Mouse (Mus musculus) hindbrain, postnatal 0 days (tissue): Measurements from ENCODE around the gene Adgrl2. TPM values are rescaled to one million over a fixed set of nuclear protein-coding genes. Genes with fewer than 3 reads are reported as not detected.

Experiments used
- ATAC-seq: fragments of 200-750 bp; cut with Nextera tagmentation; 2 replicates; pipeline ENCODE4 v1.8.0; 2017; ENCODE audit warnings: mild to moderate bottlenecking, moderate TSS enrichment, moderate library complexity
- DNase-seq: peaks from one replicate; pipeline ENCODE4 v3.0.0-alpha.2; 2015; ENCODE audit warnings: low spot score
- H3K27ac ChIP-seq: fragments of 300-500 bp; sonication (generic); 2 replicates; pipeline ENCODE4 v1.5.1; 2014; ENCODE audit warnings: mild to moderate bottlenecking
- H3K27me3 ChIP-seq: fragments of 300-500 bp; sonication (generic); 2 replicates; pipeline ENCODE4 v1.6.1; 2014; ENCODE audit warnings: low read length, mixed read lengths; ENCODE audit not compliant: insufficient read depth
- H3K36me3 ChIP-seq: fragments of 300-500 bp; sonication (generic); 2 replicates; pipeline ENCODE4 v1.6.1; 2014; ENCODE audit warnings: low read length, mixed read lengths; ENCODE audit not compliant: insufficient read depth
- H3K4me1 ChIP-seq: fragments of 300-500 bp; sonication (generic); 2 replicates; pipeline ENCODE4 v1.6.1; 2014; ENCODE audit warnings: antibody characterized with exemption, low read length, mixed read lengths; ENCODE audit not compliant: insufficient read depth
- H3K4me2 ChIP-seq: fragments of 300-500 bp; sonication (generic); 2 replicates; pipeline ENCODE4 v1.6.1; 2014; ENCODE audit warnings: low read depth, mild to moderate bottlenecking, low read length, moderate library complexity, mixed read lengths
- H3K4me3 ChIP-seq: fragments of 300-500 bp; sonication (generic); 2 replicates; pipeline ENCODE4 v1.5.1; 2014; ENCODE audit warnings: low read length
- H3K9ac ChIP-seq: fragments of 300-500 bp; sonication (generic); replicated peaks from 2 replicates; pipeline ENCODE4 v1.6.1; 2014; ENCODE audit warnings: mild to moderate bottlenecking, low read length, moderate library complexity, mixed read lengths
- H3K9me3 ChIP-seq: fragments of 300-500 bp; sonication (generic); 2 replicates; pipeline ENCODE4 v1.6.1; 2016; ENCODE audit warnings: low read length, mixed read lengths
- CTCF ChIP-seq: IDR thresholded peaks from 2 replicates; pipeline ENCODE4 v1.5.1; 2016; ENCODE audit warnings: antibody characterized with exemption, control low read depth, low read depth
- whole genome bisulfite sequencing: fragments of 180-500 bp; shearing (Covaris S2); extraction: QIAGEN DNeasy Blood & Tissue Kit; methylation state at CpG from one replicate; pipeline ENCODE4 v1.1.7; 2014; 5-methylcytosine and 5-hydroxymethylcytosine counted together
- polyA plus RNA-seq: library from polyadenylated mRNA; unstranded; fragments of >200 nt; fragmentation: Nextera tagmentation; extraction: Ambion mirVana; gene quantifications from 2 replicates; pipeline ENCODE4 v1.2.1, GENCODE M21; 2015
- total RNA-seq: library from RNA; depleted of rRNA; stranded (reverse); fragments of >200 nt; gene quantifications from 2 replicates; pipeline ENCODE4 v1.2.3, GENCODE M21; 2014

Adgrl2 gene
- total and polyA plus RNA-seq, 2 experiments from 2014 or later = 81.2 to 106 TPM

DNA sequence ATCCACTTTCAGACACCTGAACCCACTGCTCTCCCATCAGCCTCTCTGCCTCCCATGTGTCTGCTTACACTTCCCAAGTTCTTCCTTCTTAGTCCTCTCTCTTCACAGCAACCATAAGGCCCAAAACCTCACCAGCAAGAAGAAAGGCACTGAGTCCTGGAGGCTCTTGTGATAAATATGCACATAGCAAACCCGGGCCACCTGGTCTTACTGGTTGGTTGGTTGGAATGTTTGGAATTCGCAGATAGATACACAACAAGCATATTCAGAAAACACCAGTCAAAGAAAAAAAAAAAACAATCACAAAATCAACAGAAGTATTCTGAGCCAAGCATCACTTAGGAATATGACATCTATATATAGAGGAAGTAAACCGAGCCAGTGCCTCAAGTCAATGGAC is 64.0 kb downstream of the Adgrl2 start:
- DNase-seq = no peak

DNA sequence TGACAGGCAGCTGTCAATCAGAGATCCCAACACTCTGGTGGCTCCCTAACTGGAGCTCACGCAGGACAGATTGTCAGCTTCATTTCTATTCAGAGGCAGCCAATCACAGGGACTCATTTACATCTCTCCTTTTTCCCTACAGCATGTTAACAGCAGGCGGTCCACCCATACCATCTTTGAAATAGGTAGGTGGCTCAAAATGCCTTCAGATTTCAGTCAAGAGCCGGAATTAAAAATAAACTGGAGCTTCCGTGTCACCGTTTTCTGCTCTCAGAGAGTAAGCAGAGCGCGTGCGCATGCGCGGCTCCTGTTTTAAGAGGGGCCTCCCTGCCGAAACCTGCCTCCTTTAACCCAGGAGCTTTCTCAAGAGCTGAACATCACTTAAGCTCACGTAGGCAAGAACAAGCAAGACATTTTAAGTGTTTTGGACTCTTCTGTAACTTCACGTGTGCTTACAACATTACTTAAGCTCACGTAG is 67.7 kb downstream of the Adgrl2 start:
- H3K36me3 ChIP-seq = no peaks in the 10 kb centered on the region
- 54% methylated on average over 14 of the region's 14 CpGs for WGBS
- H3K4me3 ChIP-seq = peak overlapping the region; percentile 26
- no peaks in the 10 kb centered on the region for H3K9me3 ChIP-seq
- no peak overlapping the region for H3K27ac ChIP-seq
- peak overlapping the region; percentile 48 for H3K4me2 ChIP-seq
- no peaks in the 10 kb centered on the region; the same call in 1 of the 2 replicates for H3K4me1 ChIP-seq
- no peaks in the 10 kb centered on the region for H3K27me3 ChIP-seq
- ATAC-seq (peak; percentile 40; the same call in 1 of the 2 replicates), DNase-seq (peak; percentile 64)
- H3K9ac ChIP-seq = no peak overlapping the region
- TF ChIP-seq CTCF = no peak

More for the DNA sequence above, 64.0 kb downstream of the Adgrl2 start:
- H3K9ac ChIP-seq = no peak overlapping the region
- H3K4me2 ChIP-seq = no peak overlapping the region
- no peak for TF ChIP-seq CTCF
- H3K27me3 ChIP-seq = no peaks in the 10 kb centered on the region
- ATAC-seq = no peak
- no peaks in the 10 kb centered on the region for H3K9me3 ChIP-seq
- WGBS = 69% methylated on average over 3 of the region's 3 CpGs
- no peak overlapping the region for H3K4me3 ChIP-seq
- no peaks in the 10 kb centered on the region for H3K4me1 ChIP-seq
- H3K36me3 ChIP-seq = no peaks in the 10 kb centered on the region
- H3K27ac ChIP-seq = no peak overlapping the region

DNA sequence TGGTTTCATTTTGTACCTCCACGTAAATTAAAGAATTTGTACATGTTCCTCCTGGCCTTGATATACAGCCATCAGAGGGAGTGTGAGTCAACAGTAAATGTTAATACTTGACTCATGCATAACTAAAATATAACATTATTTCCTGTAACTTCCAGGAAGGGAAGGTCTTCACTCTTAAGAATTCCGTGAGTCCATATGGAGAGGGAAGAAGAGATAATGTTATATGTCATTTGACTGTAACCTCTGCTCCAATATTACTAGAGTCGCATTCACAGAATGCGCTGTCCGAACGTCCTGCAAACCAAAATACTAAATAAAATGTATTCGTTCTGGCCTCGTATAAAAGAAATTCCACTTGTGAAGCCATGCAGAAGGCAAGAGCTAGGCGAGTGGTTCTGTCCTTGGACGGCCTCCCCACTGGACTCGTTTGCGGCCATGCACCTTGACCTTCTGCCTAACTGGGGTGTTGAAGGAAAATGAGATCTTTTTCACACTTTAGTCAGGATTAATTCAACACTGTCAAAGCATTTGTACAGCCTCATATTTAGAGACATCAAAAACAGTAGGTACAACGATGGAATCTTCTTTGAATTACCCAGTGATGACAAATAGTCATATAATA is 68.3 kb downstream of the Adgrl2 start:
- WGBS = 56% methylated on average over 13 of the region's 13 CpGs
- no peaks in the 10 kb centered on the region for H3K36me3 ChIP-seq
- TF ChIP-seq CTCF = no peak
- peak overlapping the region; percentile 26 for H3K4me3 ChIP-seq
- H3K9ac ChIP-seq = no peak overlapping the region
- H3K27ac ChIP-seq = no peak overlapping the region
- DNase-seq (no peak), ATAC-seq (no peak)
- H3K4me1 ChIP-seq = no peaks in the 10 kb centered on the region; the same call in 1 of the 2 replicates
- H3K4me2 ChIP-seq = peak overlapping the region; percentile 48
- no peaks in the 10 kb centered on the region for H3K27me3 ChIP-seq
- H3K9me3 ChIP-seq = no peaks in the 10 kb centered on the region

DNA sequence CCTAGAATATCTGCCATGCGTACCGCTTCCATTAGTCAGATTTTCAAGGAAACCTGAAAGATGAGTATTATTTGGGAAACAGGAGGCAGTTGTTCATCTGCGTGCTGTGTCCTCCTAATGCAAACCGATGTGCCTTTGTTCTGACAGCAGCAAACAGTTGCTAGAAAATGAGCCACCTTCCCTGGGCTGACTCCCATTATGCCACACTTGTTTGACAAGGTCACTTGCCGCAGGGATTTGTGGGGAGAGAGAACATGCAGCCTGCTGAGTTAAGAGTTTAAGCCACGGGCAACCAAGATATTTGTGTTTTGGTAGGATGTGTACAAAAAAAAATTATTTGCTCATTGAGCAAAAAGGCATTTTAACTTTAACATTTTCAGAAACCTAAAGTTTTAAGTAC is 69.5 kb downstream of the Adgrl2 start:
- no peak overlapping the region for H3K4me2 ChIP-seq
- no peak overlapping the region for H3K4me3 ChIP-seq
- no peaks in the 10 kb centered on the region; the same call in 1 of the 2 replicates for H3K4me1 ChIP-seq
- H3K27me3 ChIP-seq = no peaks in the 10 kb centered on the region
- no peaks in the 10 kb centered on the region for H3K36me3 ChIP-seq
- no peak overlapping the region for H3K27ac ChIP-seq
- H3K9me3 ChIP-seq = no peaks in the 10 kb centered on the region
- no peak for TF ChIP-seq CTCF
- ATAC-seq (no peak), DNase-seq (no peak)
- no peak overlapping the region for H3K9ac ChIP-seq
- 59% methylated on average over 6 of the region's 6 CpGs for WGBS

DNA sequence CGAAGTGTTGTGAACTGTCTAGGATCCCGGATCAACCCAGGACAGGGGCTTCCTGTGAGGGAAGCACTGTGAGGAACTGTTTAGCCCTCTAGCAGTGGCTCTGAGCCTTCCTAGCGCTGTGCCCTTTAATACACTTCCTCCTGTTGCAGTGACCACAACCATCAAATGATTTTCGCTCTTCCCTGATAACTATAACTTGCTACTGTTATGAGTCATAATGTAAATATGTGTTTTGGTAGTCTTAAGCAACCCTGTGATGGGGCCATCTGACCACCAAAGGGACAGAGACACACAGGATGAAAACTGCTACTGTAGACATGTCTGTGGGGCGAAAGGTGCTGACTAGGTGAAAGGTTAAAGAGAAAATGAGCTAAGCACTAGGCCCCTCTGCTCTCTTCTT is 71.9 kb downstream of the Adgrl2 start:
- ATAC-seq = no peak
- Histone ChIP-seq H3K9me3 (no peaks in the 10 kb centered on the region), H3K9ac (no peak overlapping the region), H3K4me3 (no peak overlapping the region), H3K36me3 (no peaks in the 10 kb centered on the region), H3K4me2 (no peak overlapping the region), H3K27ac (no peak overlapping the region), H3K27me3 (no peaks in the 10 kb centered on the region), H3K4me1 (no peaks in the 10 kb centered on the region; the same call in 1 of the 2 replicates)
- 91% methylated on average over 5 of the region's 5 CpGs for WGBS
- no peak for TF ChIP-seq CTCF
- DNase-seq = no peak

DNA sequence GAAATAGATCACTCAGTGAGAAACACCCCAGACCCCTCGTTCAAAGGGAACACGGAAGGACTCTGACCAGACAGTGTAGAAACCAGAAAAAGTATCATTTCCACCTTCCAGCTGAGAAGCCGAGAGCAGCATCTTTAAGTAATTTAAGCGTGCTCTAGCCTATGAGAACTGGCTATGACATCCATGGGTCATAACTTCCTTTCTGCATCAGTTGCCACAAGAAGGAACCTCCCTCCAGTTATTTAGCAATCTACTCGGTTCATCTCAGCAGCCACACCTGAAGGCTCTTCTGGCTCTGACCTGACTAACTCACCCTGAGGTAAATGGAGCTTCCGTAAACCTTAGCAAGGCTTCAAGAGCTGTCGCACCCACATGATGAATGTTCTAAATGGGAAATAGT is 72.5 kb downstream of the Adgrl2 start:
- TF ChIP-seq CTCF = no peak
- ATAC-seq (no peak), DNase-seq (no peak)
- H3K4me3 ChIP-seq = no peak overlapping the region
- 79% methylated on average over 7 of the region's 7 CpGs for WGBS
- H3K36me3 ChIP-seq = no peaks in the 10 kb centered on the region
- no peak overlapping the region for H3K4me2 ChIP-seq
- no peaks in the 10 kb centered on the region for H3K9me3 ChIP-seq
- H3K4me1 ChIP-seq = no peaks in the 10 kb centered on the region; the same call in none of the 2 replicates
- no peaks in the 10 kb centered on the region for H3K27me3 ChIP-seq
- no peak overlapping the region for H3K27ac ChIP-seq
- H3K9ac ChIP-seq = no peak overlapping the region

DNA sequence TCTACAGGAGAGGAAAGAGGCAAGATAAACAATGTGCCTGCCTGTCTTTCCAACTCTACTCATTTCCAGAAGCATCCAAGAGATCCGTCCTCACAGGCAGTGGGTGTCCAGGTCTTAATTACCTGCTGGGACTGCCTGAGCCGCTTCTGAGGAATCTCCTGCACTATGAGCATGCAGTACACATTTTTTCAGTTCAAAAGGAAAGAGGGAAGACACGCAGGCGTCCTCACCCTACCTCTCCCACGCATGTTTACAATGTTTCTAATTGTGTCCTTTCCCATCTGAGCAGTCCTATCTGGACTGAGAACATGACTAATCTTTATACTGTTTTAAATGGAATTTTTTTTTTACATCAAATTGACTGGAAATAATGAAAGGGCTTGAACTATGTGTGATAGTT is 74.1 kb downstream of the Adgrl2 start:
- H3K27ac ChIP-seq = no peak overlapping the region
- no peaks in the 10 kb centered on the region for H3K27me3 ChIP-seq
- no peak overlapping the region for H3K9ac ChIP-seq
- no peak overlapping the region for H3K4me3 ChIP-seq
- no peak overlapping the region for H3K4me2 ChIP-seq
- H3K9me3 ChIP-seq = no peaks in the 10 kb centered on the region
- no peaks in the 10 kb centered on the region; the same call in none of the 2 replicates for H3K4me1 ChIP-seq
- no peak for DNase-seq
- WGBS = 57% methylated on average over 5 of the region's 5 CpGs
- no peak for TF ChIP-seq CTCF
- H3K36me3 ChIP-seq = no peaks in the 10 kb centered on the region
- no peak for ATAC-seq
